10 mouse cellular contexts compared by ENCODE assay signal in the genomic region with DNA sequence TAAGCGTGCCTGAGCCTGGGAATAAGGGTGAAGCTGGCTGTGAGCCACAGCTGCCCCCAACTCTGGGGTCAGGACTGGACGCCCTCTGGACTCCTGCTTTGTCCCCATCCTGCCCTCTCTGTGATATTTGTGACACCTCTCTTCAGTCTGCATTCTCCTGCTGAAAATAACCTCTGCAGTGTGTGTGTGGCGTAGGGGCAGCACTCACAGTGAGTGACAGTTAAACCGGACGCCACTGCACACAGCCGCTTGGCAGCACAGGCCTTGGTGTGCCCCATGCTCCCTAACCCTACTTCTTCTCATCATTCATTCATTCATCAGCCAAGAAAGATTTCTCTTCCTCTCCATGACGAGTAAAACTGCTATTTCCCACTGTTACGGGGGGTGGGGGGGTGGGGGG.
DNase-seq lines count a peak whose midpoint lies in the region; ATAC-seq lines count a peak whose summit lies in the region.
"Had no signal": no experiment of that assay in that cellular context is flagged by ENCODE, and none has a peak within 500 bp of the region (broad histone marks: within the 10 kb centered on the region; RNA-seq: fewer than 3 reads in every experiment).

No protein-coding gene starts in this region.

- H3K4me2 ChIP-seq in heart, embryonic 11.5 days: peak overlapping the region; percentile 25

- intact Hi-C loops in heart, postnatal 10 days (cut with DNase I): no loop called here

- no peaks in the 10 kb centered on the region for H3K9me3 ChIP-seq in heart, embryonic 11.5 days (replicated peaks; ENCODE audit: control insufficient read depth, low read length)
- no peaks in the 10 kb centered on the region for H3K9me3 ChIP-seq in midbrain, embryonic 10.5 days (replicated peaks)

- ATAC-seq in heart, embryonic 11.5 days (replicated peaks; ENCODE audit: insufficient number of reproducible peaks, low FRiP score, low TSS enrichment): peak; percentile 54; the same call in 1 of the 2 replicates

- peak overlapping the region; percentile 84 for H3K27ac ChIP-seq in heart, embryonic 11.5 days (ENCODE audit: low read depth, low read length)
- peak overlapping the region; percentile 70 for H3K27ac ChIP-seq in midbrain, embryonic 10.5 days (replicated peaks)

- H3K27me3 ChIP-seq in heart, embryonic 11.5 days (ENCODE audit: control insufficient read depth, insufficient read depth, low read length): no peaks in the 10 kb centered on the region
- no peaks in the 10 kb centered on the region for H3K27me3 ChIP-seq in midbrain, embryonic 10.5 days (ENCODE audit: low read depth, poor library complexity, severe bottlenecking)

- no peak overlapping the region for H3K4me3 ChIP-seq in heart, embryonic 11.5 days (ENCODE audit: low read depth, low read length)
- H3K4me3 ChIP-seq in midbrain, embryonic 10.5 days: no peak overlapping the region

- DNase-seq in heart, adult 8-10 months (ENCODE audit: low spot score): no peak
- peak; percentile 43 for DNase-seq in MN1 (ENCODE audit: low spot score)
- peak; percentile 20 to 27 for DNase-seq in heart, postnatal 10 days
- DNase-seq in midbrain, embryonic 10.5 days (ENCODE audit: low spot score): peak; percentile 27
- DNase-seq in adrenal gland, postnatal 14 days: no peak
- no peak for DNase-seq in layer of hippocampus, adult 11-12 months (ENCODE audit: low spot score)
- no peak for DNase-seq in layer of hippocampus, adult 18-20 months (ENCODE audit: low spot score in 2 of 2)
- DNase-seq: cerebellum, adult 9-10 months; gastrocnemius, postnatal 36 days had no signal

- H3K9ac ChIP-seq in heart, embryonic 11.5 days (ENCODE audit: low read depth, low read length): no peak overlapping the region

- H3K36me3 ChIP-seq in heart, embryonic 11.5 days (ENCODE audit: control insufficient read depth, insufficient read depth, low read length): no peaks in the 10 kb centered on the region
- H3K36me3 ChIP-seq in midbrain, embryonic 10.5 days: no peaks in the 10 kb centered on the region

- H3K4me1 ChIP-seq in heart, embryonic 11.5 days (ENCODE audit: control insufficient read depth, insufficient read depth, low read length): peaks cover 26% of the 10 kb centered on the region
- peaks cover 42% of the 10 kb centered on the region for H3K4me1 ChIP-seq in midbrain, embryonic 10.5 days

- 20% methylated on average over 8 of the region's 8 CpGs for WGBS in heart, embryonic 11.5 days (ENCODE audit: insufficient replicate concordance)
- WGBS in midbrain, embryonic 10.5 days: 54% methylated on average over 8 of the region's 8 CpGs

Comparison
In these comparisons a context has a peak if more than half of its experiments do, and no peak if none do; other contexts are left out.
1. DNase-seq: peak in MN1 (single experiment), heart, postnatal 10 days (2 of 2) and midbrain, embryonic 10.5 days (single experiment); none in heart, adult 8-10 months (single experiment), adrenal gland, postnatal 14 days (single experiment), layer of hippocampus, adult 11-12 months (single experiment) and layer of hippocampus, adult 18-20 months (0 of 2).